Mouse (Mus musculus) megakaryocyte, embryonic 14.5 days (primary cell): ENCODE measurements around the gene Pygb.

Source experiments
- FLI1 ChIP-seq: IDR thresholded peaks from 2 replicates; pipeline ENCODE4 v1.6.1; 2012; ENCODE audit warnings: low read length, inconsistent platforms, mixed read lengths
- GATA1 ChIP-seq: IDR thresholded peaks from 3 replicates; pipeline ENCODE4 v1.6.1; 2012; ENCODE audit warnings: mixed read lengths, low read length, inconsistent platforms, borderline replicate concordance

DNA sequence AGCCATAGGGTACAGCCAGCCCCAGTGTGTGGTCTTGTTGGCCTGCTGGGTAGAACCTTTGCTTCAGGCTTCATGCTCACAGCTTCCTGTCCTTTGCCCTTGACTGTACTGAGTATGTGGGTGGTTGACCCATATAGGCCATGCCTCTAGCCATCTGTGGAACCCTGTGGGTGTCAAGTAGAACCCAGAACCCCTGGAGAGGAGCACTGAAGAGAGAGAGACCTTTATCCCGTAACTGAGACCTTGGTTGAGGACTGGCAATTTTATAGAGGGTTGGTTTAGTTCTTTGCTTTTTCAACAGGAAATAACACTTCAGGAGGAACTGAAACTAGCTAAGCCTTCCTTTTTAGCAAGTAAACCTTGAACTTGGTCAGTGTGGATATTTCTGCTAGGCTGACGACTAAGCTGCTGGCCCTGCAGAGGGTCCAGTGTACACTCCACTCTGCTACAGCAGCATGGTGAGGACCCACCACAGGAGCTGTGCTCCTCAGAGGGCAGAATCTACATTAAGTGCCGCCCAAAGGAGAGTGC is 44.4 kb downstream of the Pygb start:
- TF ChIP-seq GATA1 (no peak), FLI1 (no peak)
